Mouse (Mus musculus): ENCODE data around the gene Strip2.

DNA sequence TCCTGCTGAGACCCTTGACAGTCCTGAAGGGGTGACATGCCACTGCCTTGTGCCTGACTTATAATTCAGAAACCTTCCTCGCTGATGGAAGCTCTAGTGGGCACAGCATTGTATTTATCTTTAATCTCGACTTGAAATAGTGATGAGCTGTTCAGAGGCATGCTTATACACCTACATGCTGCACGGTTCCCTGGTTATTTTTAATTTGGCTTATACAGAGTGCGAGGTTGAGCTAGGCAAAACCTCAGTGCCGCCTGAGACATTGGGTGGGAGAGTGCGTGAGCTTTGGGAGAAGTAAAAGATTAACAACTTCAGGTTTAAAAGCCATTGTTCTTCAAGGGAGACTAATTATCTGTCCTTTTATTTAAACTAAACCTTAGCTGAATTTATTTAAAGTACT, 33.9 kb upstream of the Strip2 start:
- TF ChIP-seq CTCF (IDR thresholded peaks at IDR 0.05; ENCODE audit: control insufficient read depth, insufficient read depth, low read length): no peak
- TF ChIP-seq POLR2A (IDR thresholded peaks at IDR 0.05; ENCODE audit: borderline replicate concordance, control insufficient read depth, low read depth, low read length): no peak

All from bone marrow, adult 2 months (tissue).